Mouse (Mus musculus) liver, postnatal 0 days (tissue): ENCODE data around the gene Vsir. TPM values are rescaled to one million over a fixed set of nuclear protein-coding genes. Genes with fewer than 3 reads are reported as not detected.
A peak's percentile ranks its signal among the peaks of the same experiment; 100 is the strongest.

Experiments used
- ATAC-seq: fragments of 200-750 bp; cut with Nextera tagmentation; 2 replicates; pipeline ENCODE4 v1.8.0; 2017; ENCODE audit warnings: mild to moderate bottlenecking, moderate library complexity
- DNase-seq: peaks from one replicate; pipeline ENCODE4 v3.0.0-alpha.2; 2016
- H3K27ac ChIP-seq: fragments of 300-500 bp; sonication (generic); 2 replicates; pipeline ENCODE4 v1.5.1; 2014; ENCODE audit warnings: antibody characterized with exemption, moderate library complexity, mild to moderate bottlenecking, low read depth
- H3K27me3 ChIP-seq: fragments of 300-500 bp; sonication (generic); 2 replicates; pipeline ENCODE4 v1.6.1; 2014; ENCODE audit warnings: low read length, control low read depth, mixed read lengths; ENCODE audit not compliant: insufficient read depth
- H3K36me3 ChIP-seq: fragments of 300-500 bp; sonication (generic); replicated peaks from 2 replicates; pipeline ENCODE4 v1.6.1; 2014; ENCODE audit warnings: mild to moderate bottlenecking, control low read depth, low read length, moderate library complexity, mixed read lengths; ENCODE audit not compliant: insufficient read depth
- H3K4me1 ChIP-seq: fragments of 300-500 bp; sonication (generic); 2 replicates; pipeline ENCODE4 v1.6.1; 2014; ENCODE audit warnings: antibody characterized with exemption, mild to moderate bottlenecking, control low read depth; ENCODE audit not compliant: insufficient read depth
- H3K4me2 ChIP-seq: fragments of 300-500 bp; sonication (generic); 2 replicates; pipeline ENCODE4 v1.6.1; 2014; ENCODE audit warnings: low read depth, mild to moderate bottlenecking, low read length, moderate library complexity, mixed read lengths
- H3K4me3 ChIP-seq: fragments of 300-500 bp; sonication (generic); 2 replicates; pipeline ENCODE4 v1.5.1; 2014; ENCODE audit warnings: low read depth, low read length
- H3K9ac ChIP-seq: fragments of 300-500 bp; sonication (generic); replicated peaks from 2 replicates; pipeline ENCODE4 v1.6.1; 2014; ENCODE audit warnings: mild to moderate bottlenecking, moderate library complexity
- H3K9me3 ChIP-seq: fragments of 300-500 bp; sonication (generic); 2 replicates; pipeline ENCODE4 v1.6.1; 2016; ENCODE audit warnings: mild to moderate bottlenecking, control low read depth, low read length, mixed read lengths
- CTCF ChIP-seq: sonication (generic); IDR thresholded peaks from 2 replicates; pipeline ENCODE4 v1.5.1; 2016; ENCODE audit warnings: antibody characterized with exemption, low read depth
- EP300 ChIP-seq: IDR thresholded peaks from 2 replicates; pipeline ENCODE4 v1.6.1; 2016; ENCODE audit warnings: antibody characterized with exemption, low read depth, mild to moderate bottlenecking
- WGBS: fragments of 180-500 bp; shearing (Covaris S2); extraction: QIAGEN DNeasy Blood & Tissue Kit; methylation state at CpG from one replicate; pipeline ENCODE4 v1.1.7; 2014; ENCODE audit not compliant: insufficient replicate concordance; 5-methylcytosine and 5-hydroxymethylcytosine counted together
- polyA plus RNA-seq: library from polyadenylated mRNA; unstranded; fragments of >200 nt; fragmentation: Nextera tagmentation; extraction: Ambion mirVana; gene quantifications from 2 replicates; pipeline ENCODE4 v1.2.1, GENCODE M21; 2015

Gene Vsir
- polyA plus RNA-seq, 1 experiment from 2014 or later: 11.4 TPM

- ATAC-seq (no peak), DNase-seq (no peak)
- H3K4me1 ChIP-seq: peaks cover 44% of the 10 kb centered on the region
- no peaks in the 10 kb centered on the region for H3K27me3 ChIP-seq
- peak overlapping the region; percentile 57 for H3K27ac ChIP-seq
- no peaks in the 10 kb centered on the region for H3K9me3 ChIP-seq
- peak overlapping the region; percentile 77; the same call in 1 of the 2 replicates for H3K4me3 ChIP-seq
- no peak overlapping the region for H3K9ac ChIP-seq
- no peaks in the 10 kb centered on the region for H3K36me3 ChIP-seq
- H3K4me2 ChIP-seq: peak overlapping the region; percentile 91
- no peak for TF ChIP-seq CTCF
- TF ChIP-seq EP300: no peak
- 67% methylated on average over 4 of the region's 4 CpGs for WGBS
Observed at GRCm38 (mm10) chr10:60346056-60346455, 595 bp upstream of the Vsir start.

GRCm38 (mm10) chr10:60347768-60348610 lies 1.3 kb downstream of the Vsir start:
- no peak for DNase-seq
- Histone ChIP-seq H3K4me1 (peaks cover 58% of the 10 kb centered on the region), H3K36me3 (no peaks in the 10 kb centered on the region), H3K4me3 (peak overlapping the region; percentile 77), H3K27ac (peak overlapping the region; percentile 94), H3K4me2 (peak overlapping the region; percentile 91), H3K9ac (peak overlapping the region; percentile 85), H3K9me3 (no peaks in the 10 kb centered on the region), H3K27me3 (no peaks in the 10 kb centered on the region)
- ATAC-seq: peak; percentile 14; the same call in 1 of the 2 replicates
- TF ChIP-seq EP300: no peak; the same call in 1 of the 2 replicates
- no peak for TF ChIP-seq CTCF
- WGBS: 36% methylated on average over 9 of the region's 9 CpGs

GRCm38 (mm10) chr10:60349056-60349455 lies 2.4 kb downstream of the Vsir start:
- no peak for TF ChIP-seq CTCF
- no peak for TF ChIP-seq EP300
- Histone ChIP-seq H3K9me3 (no peaks in the 10 kb centered on the region), H3K4me1 (peaks cover 58% of the 10 kb centered on the region), H3K27ac (peak overlapping the region; percentile 94), H3K36me3 (no peaks in the 10 kb centered on the region), H3K9ac (peak overlapping the region; percentile 85), H3K27me3 (no peaks in the 10 kb centered on the region), H3K4me3 (peak overlapping the region; percentile 77), H3K4me2 (peak overlapping the region; percentile 91)
- ATAC-seq (no peak), DNase-seq (peak; percentile 68)
- 37% methylated on average over 6 of the region's 6 CpGs for WGBS

- H3K4me3 ChIP-seq: peak overlapping the region; percentile 77
- H3K9me3 ChIP-seq: no peaks in the 10 kb centered on the region
- peak overlapping the region; percentile 94 for H3K27ac ChIP-seq
- peak overlapping the region; percentile 91 for H3K4me2 ChIP-seq
- DNase-seq (peak; percentile 35), ATAC-seq (peak; percentile 46)
- WGBS: 69% methylated on average over 5 of the region's 5 CpGs
- H3K9ac ChIP-seq: peak overlapping the region; percentile 85
- TF ChIP-seq CTCF (no peak), EP300 (peak; percentile 74)
- H3K36me3 ChIP-seq: no peaks in the 10 kb centered on the region
- peaks cover 58% of the 10 kb centered on the region for H3K4me1 ChIP-seq
- no peaks in the 10 kb centered on the region for H3K27me3 ChIP-seq
Observed at GRCm38 (mm10) chr10:60349644-60350043, 3.0 kb downstream of the Vsir start.

- peak overlapping the region; percentile 77 for H3K4me3 ChIP-seq
- no peaks in the 10 kb centered on the region for H3K27me3 ChIP-seq
- H3K36me3 ChIP-seq: no peaks in the 10 kb centered on the region
- WGBS: 39% methylated on average over 5 of the region's 5 CpGs
- peak overlapping the region; percentile 91 for H3K4me2 ChIP-seq
- H3K9me3 ChIP-seq: no peaks in the 10 kb centered on the region
- DNase-seq (no peak), ATAC-seq (no peak)
- H3K27ac ChIP-seq: peak overlapping the region; percentile 94
- peaks cover 58% of the 10 kb centered on the region for H3K4me1 ChIP-seq
- peak overlapping the region; percentile 36 for H3K9ac ChIP-seq
- TF ChIP-seq CTCF (no peak), EP300 (no peak)
Observed at GRCm38 (mm10) chr10:60350077-60350804, 3.6 kb downstream of the Vsir start.

- Histone ChIP-seq H3K9me3 (no peaks in the 10 kb centered on the region), H3K4me1 (peaks cover 58% of the 10 kb centered on the region), H3K27me3 (no peaks in the 10 kb centered on the region), H3K27ac (peak overlapping the region; percentile 94), H3K36me3 (no peaks in the 10 kb centered on the region), H3K4me2 (peak overlapping the region; percentile 91), H3K9ac (no peak overlapping the region; the same call in 1 of the 2 replicates), H3K4me3 (peak overlapping the region; percentile 77)
- DNase-seq: peak; percentile 92
- 13% methylated on average over 3 of the region's 3 CpGs for WGBS
- ATAC-seq: no peak
- TF ChIP-seq EP300 (no peak), CTCF (no peak)
Observed at GRCm38 (mm10) chr10:60350805-60351167, 4.1 kb downstream of the Vsir start.
